Mouse (Mus musculus) hindbrain, postnatal 0 days (tissue): ENCODE measurements at regions not wholly inside any gene's neighbourhood (a gene's known extent, or its start where the extent isn't known, plus 50 kb on each side); places are given as distances from the start of the nearest gene placed in this dataset.

ENCODE experiments used
- ATAC-seq: fragments of 200-750 bp; cut with Nextera tagmentation; 2 replicates; pipeline ENCODE4 v1.8.0; 2017; ENCODE audit warnings: mild to moderate bottlenecking, moderate TSS enrichment, moderate library complexity
- DNase-seq: peaks from one replicate; pipeline ENCODE4 v3.0.0-alpha.2; 2015; ENCODE audit warnings: low spot score
- H3K27ac ChIP-seq: fragments of 300-500 bp; sonication (generic); 2 replicates; pipeline ENCODE4 v1.5.1; 2014; ENCODE audit warnings: mild to moderate bottlenecking
- H3K27me3 ChIP-seq: fragments of 300-500 bp; sonication (generic); 2 replicates; pipeline ENCODE4 v1.6.1; 2014; ENCODE audit warnings: low read length, mixed read lengths; ENCODE audit not compliant: insufficient read depth
- H3K36me3 ChIP-seq: fragments of 300-500 bp; sonication (generic); 2 replicates; pipeline ENCODE4 v1.6.1; 2014; ENCODE audit warnings: low read length, mixed read lengths; ENCODE audit not compliant: insufficient read depth
- H3K4me1 ChIP-seq: fragments of 300-500 bp; sonication (generic); 2 replicates; pipeline ENCODE4 v1.6.1; 2014; ENCODE audit warnings: antibody characterized with exemption, low read length, mixed read lengths; ENCODE audit not compliant: insufficient read depth
- H3K4me2 ChIP-seq: fragments of 300-500 bp; sonication (generic); 2 replicates; pipeline ENCODE4 v1.6.1; 2014; ENCODE audit warnings: low read depth, mild to moderate bottlenecking, low read length, moderate library complexity, mixed read lengths
- H3K4me3 ChIP-seq: fragments of 300-500 bp; sonication (generic); 2 replicates; pipeline ENCODE4 v1.5.1; 2014; ENCODE audit warnings: low read length
- H3K9ac ChIP-seq: fragments of 300-500 bp; sonication (generic); replicated peaks from 2 replicates; pipeline ENCODE4 v1.6.1; 2014; ENCODE audit warnings: mild to moderate bottlenecking, low read length, moderate library complexity, mixed read lengths
- H3K9me3 ChIP-seq: fragments of 300-500 bp; sonication (generic); 2 replicates; pipeline ENCODE4 v1.6.1; 2016; ENCODE audit warnings: low read length, mixed read lengths
- CTCF ChIP-seq: IDR thresholded peaks from 2 replicates; pipeline ENCODE4 v1.5.1; 2016; ENCODE audit warnings: antibody characterized with exemption, control low read depth, low read depth
- WGBS: fragments of 180-500 bp; shearing (Covaris S2); extraction: QIAGEN DNeasy Blood & Tissue Kit; methylation state at CpG from one replicate; pipeline ENCODE4 v1.1.7; 2014; 5-methylcytosine and 5-hydroxymethylcytosine counted together

GRCm38 (mm10) chr7:71531496-71531895 lies 180.2 kb upstream of the Gm10295 start:
- Histone ChIP-seq H3K4me1 (no peaks in the 10 kb centered on the region), H3K4me2 (no peak overlapping the region), H3K4me3 (no peak overlapping the region), H3K9ac (no peak overlapping the region), H3K36me3 (no peaks in the 10 kb centered on the region), H3K9me3 (no peaks in the 10 kb centered on the region), H3K27ac (no peak overlapping the region), H3K27me3 (no peaks in the 10 kb centered on the region)
- TF ChIP-seq CTCF = no peak
- 64% methylated on average over 6 of the region's 6 CpGs for WGBS
- ATAC-seq (no peak), DNase-seq (no peak)

- no peak overlapping the region for H3K4me3 ChIP-seq
- no peaks in the 10 kb centered on the region for H3K9me3 ChIP-seq
- 87% methylated on average over 4 of the region's 4 CpGs for WGBS
- H3K4me2 ChIP-seq = no peak overlapping the region
- H3K27ac ChIP-seq = no peak overlapping the region
- no peaks in the 10 kb centered on the region for H3K4me1 ChIP-seq
- no peaks in the 10 kb centered on the region for H3K36me3 ChIP-seq
- H3K27me3 ChIP-seq = no peaks in the 10 kb centered on the region
- ATAC-seq = no peak
- no peak overlapping the region for H3K9ac ChIP-seq
- DNase-seq = no peak
- no peak for TF ChIP-seq CTCF
Measured at GRCm38 (mm10) chr7:71530922-71531321, 179.6 kb upstream of the Gm10295 start.

- 89% methylated on average over 2 of the region's 2 CpGs for WGBS
Measured at GRCm38 (mm10) chr7:71526152-71526551, 174.9 kb upstream of the Gm10295 start.

GRCm38 (mm10) chr7:71524577-71525126 lies 173.4 kb upstream of the Gm10295 start:
- Histone ChIP-seq H3K9me3 (no peaks in the 10 kb centered on the region), H3K4me1 (no peaks in the 10 kb centered on the region), H3K9ac (no peak overlapping the region), H3K4me2 (no peak overlapping the region), H3K4me3 (no peak overlapping the region), H3K36me3 (no peaks in the 10 kb centered on the region), H3K27me3 (no peaks in the 10 kb centered on the region), H3K27ac (no peak overlapping the region)
- no peak for TF ChIP-seq CTCF
- DNase-seq = no peak
- ATAC-seq = no peak

More at GRCm38 (mm10) chr7:71526152-71526551, 174.9 kb upstream of the Gm10295 start:
- ATAC-seq (no peak), DNase-seq (no peak)
- no peak for TF ChIP-seq CTCF
- H3K27ac ChIP-seq = no peak overlapping the region
- no peaks in the 10 kb centered on the region for H3K4me1 ChIP-seq
- no peak overlapping the region for H3K4me3 ChIP-seq
- no peaks in the 10 kb centered on the region for H3K27me3 ChIP-seq
- H3K4me2 ChIP-seq = no peak overlapping the region
- H3K9ac ChIP-seq = no peak overlapping the region
- H3K9me3 ChIP-seq = no peaks in the 10 kb centered on the region
- H3K36me3 ChIP-seq = no peaks in the 10 kb centered on the region

- H3K27ac ChIP-seq = no peak overlapping the region
- H3K4me2 ChIP-seq = no peak overlapping the region
- no peaks in the 10 kb centered on the region for H3K4me1 ChIP-seq
- DNase-seq (no peak), ATAC-seq (no peak)
- no peaks in the 10 kb centered on the region for H3K27me3 ChIP-seq
- TF ChIP-seq CTCF = no peak
- no peaks in the 10 kb centered on the region for H3K36me3 ChIP-seq
- WGBS = 70% methylated on average over 2 of the region's 2 CpGs
- no peak overlapping the region for H3K4me3 ChIP-seq
- H3K9me3 ChIP-seq = no peaks in the 10 kb centered on the region
- H3K9ac ChIP-seq = no peak overlapping the region
Measured at GRCm38 (mm10) chr7:71524119-71524518, 172.8 kb upstream of the Gm10295 start.

- DNase-seq = no peak
Measured at GRCm38 (mm10) chr7:71507379-71507778, 156.1 kb upstream of the Gm10295 start.

GRCm38 (mm10) chr7:71500719-71501118 lies 149.4 kb upstream of the Gm10295 start:
- ATAC-seq (no peak), DNase-seq (no peak)
- Histone ChIP-seq H3K9ac (no peak overlapping the region), H3K36me3 (no peaks in the 10 kb centered on the region), H3K4me3 (no peak overlapping the region), H3K27ac (no peak overlapping the region), H3K4me2 (no peak overlapping the region), H3K9me3 (no peaks in the 10 kb centered on the region), H3K4me1 (no peaks in the 10 kb centered on the region), H3K27me3 (no peaks in the 10 kb centered on the region)
- 45% methylated on average over 6 of the region's 6 CpGs for WGBS
- TF ChIP-seq CTCF = no peak

More at GRCm38 (mm10) chr7:71507379-71507778, 156.1 kb upstream of the Gm10295 start:
- 63% methylated on average over 3 of the region's 3 CpGs for WGBS
- H3K4me1 ChIP-seq = no peaks in the 10 kb centered on the region
- no peaks in the 10 kb centered on the region for H3K9me3 ChIP-seq
- H3K9ac ChIP-seq = no peak overlapping the region
- no peak overlapping the region for H3K4me2 ChIP-seq
- no peak overlapping the region for H3K4me3 ChIP-seq
- H3K27ac ChIP-seq = no peak overlapping the region
- TF ChIP-seq CTCF = no peak
- H3K36me3 ChIP-seq = no peaks in the 10 kb centered on the region
- no peak for ATAC-seq
- no peaks in the 10 kb centered on the region for H3K27me3 ChIP-seq
